Mouse (Mus musculus) stomach, embryonic 14.5 days (tissue): ENCODE data around the gene Dnm1. TPM values are rescaled to one million over a fixed set of nuclear protein-coding genes. Genes with fewer than 3 reads are reported as not detected.
"Not testable (repeated sequence)": the region's sequence is repeated elsewhere in the genome, so short reads cannot be mapped to it uniquely, and the experiment has no call there.

Experiments used
- ATAC-seq: fragments of 200-750 bp; cut with Nextera tagmentation; 2 replicates; pipeline ENCODE4 v1.8.0; 2017; ENCODE audit warnings: low read depth, moderate TSS enrichment; ENCODE audit not compliant: insufficient number of reproducible peaks, insufficient read depth, low FRiP score
- H3K27ac ChIP-seq: fragments of 300-500 bp; sonication (generic); 2 replicates; pipeline ENCODE4 v1.5.1; 2014; ENCODE audit warnings: mild to moderate bottlenecking, low read length, moderate library complexity, mixed read lengths
- H3K27me3 ChIP-seq: fragments of 300-500 bp; sonication (generic); 2 replicates; pipeline ENCODE4 v1.6.1; 2014; ENCODE audit warnings: low read length, control low read depth, mixed read lengths; ENCODE audit not compliant: control insufficient read depth, insufficient read depth
- H3K36me3 ChIP-seq: fragments of 300-500 bp; sonication (generic); 2 replicates; pipeline ENCODE4 v1.6.1; 2014; ENCODE audit warnings: mild to moderate bottlenecking, control low read depth, low read length, moderate library complexity, mixed read lengths; ENCODE audit not compliant: control insufficient read depth, insufficient read depth
- H3K4me1 ChIP-seq: fragments of 300-500 bp; sonication (generic); 2 replicates; pipeline ENCODE4 v1.6.1; 2014; ENCODE audit warnings: low read length, control low read depth, mixed read lengths; ENCODE audit not compliant: control insufficient read depth, insufficient read depth
- H3K4me2 ChIP-seq: fragments of 300-500 bp; sonication (generic); replicated peaks from 2 replicates; pipeline ENCODE4 v1.6.1; 2014; ENCODE audit warnings: low read depth, low read length, control low read depth
- H3K4me3 ChIP-seq: fragments of 300-500 bp; sonication (generic); 2 replicates; pipeline ENCODE4 v1.5.1; 2014; ENCODE audit warnings: low read depth, low read length, control low read depth
- H3K9ac ChIP-seq: fragments of 300-500 bp; sonication (generic); replicated peaks from 2 replicates; pipeline ENCODE4 v1.6.1; 2014; ENCODE audit warnings: low read depth, mild to moderate bottlenecking, control low read depth, low read length, moderate library complexity, mixed read lengths
- H3K9me3 ChIP-seq: fragments of 300-500 bp; sonication (generic); 2 replicates; pipeline ENCODE4 v1.6.1; 2016; ENCODE audit warnings: low read depth, low read length, control low read depth; ENCODE audit not compliant: control insufficient read depth
- WGBS: fragments of 180-500 bp; shearing (Covaris S2); extraction: QIAGEN DNeasy Blood & Tissue Kit; methylation state at CpG from one replicate; pipeline ENCODE4 v1.1.7; 2014; 5-methylcytosine and 5-hydroxymethylcytosine counted together
- polyA plus RNA-seq: library from polyadenylated mRNA; unstranded; fragments of >200 nt; fragmentation: Nextera tagmentation; extraction: Ambion mirVana; gene quantifications from 2 replicates; pipeline ENCODE4 v1.2.1, GENCODE M21; 2014

Dnm1 gene
- polyA plus RNA-seq, 1 experiment from 2014 or later, result 22.6 TPM

DNA sequence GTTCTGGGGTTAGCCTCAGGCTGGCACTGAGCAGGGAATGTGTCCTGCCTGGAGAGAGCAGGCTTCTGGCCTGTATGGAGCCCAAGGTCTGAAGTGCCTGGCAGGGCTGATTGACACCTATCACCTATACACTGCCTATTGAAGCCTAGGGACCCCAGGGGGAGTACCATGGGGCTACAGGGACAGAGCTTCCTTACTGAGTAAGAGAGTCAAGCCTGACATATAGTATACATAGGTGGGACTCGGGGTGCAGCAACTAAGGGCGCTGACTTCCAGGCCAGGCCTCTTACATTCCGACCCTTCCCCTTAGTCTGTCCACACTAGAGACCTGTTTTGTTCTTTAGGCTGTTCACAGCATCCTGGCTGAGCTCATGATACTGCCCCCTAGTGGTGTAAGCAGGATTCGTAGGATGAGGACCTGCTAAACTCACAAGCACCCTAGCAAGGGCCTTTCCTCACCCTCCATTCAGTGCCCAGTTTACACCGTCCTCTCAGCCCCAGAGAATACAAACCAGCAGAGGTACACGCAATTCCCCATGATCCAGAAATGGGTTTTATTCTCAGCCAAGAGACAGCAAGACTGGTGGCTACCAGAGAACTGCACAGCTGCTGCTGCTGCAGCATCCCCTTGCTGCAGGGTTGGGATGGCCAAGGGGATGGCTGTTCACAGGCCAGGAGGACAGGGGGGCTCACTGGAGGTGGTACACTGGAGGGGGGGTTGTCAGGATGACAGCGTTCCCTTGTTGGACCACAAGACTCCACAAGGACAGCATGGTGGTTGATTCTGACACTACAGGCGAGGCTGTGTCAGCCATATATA is 45.0 kb downstream of the Dnm1 start:
- WGBS, result 53% methylated on average over 8 of the region's 8 CpGs
- no peak overlapping the region for H3K27ac ChIP-seq
- H3K27me3 ChIP-seq, result no peaks in the 10 kb centered on the region
- peaks cover 59% of the 10 kb centered on the region for H3K36me3 ChIP-seq
- H3K9me3 ChIP-seq, result no peaks in the 10 kb centered on the region
- no peak overlapping the region for H3K4me2 ChIP-seq
- no peak overlapping the region for H3K9ac ChIP-seq
- no peak overlapping the region for H3K4me3 ChIP-seq
- no peak for ATAC-seq
- H3K4me1 ChIP-seq, result peaks cover 16% of the 10 kb centered on the region

DNA sequence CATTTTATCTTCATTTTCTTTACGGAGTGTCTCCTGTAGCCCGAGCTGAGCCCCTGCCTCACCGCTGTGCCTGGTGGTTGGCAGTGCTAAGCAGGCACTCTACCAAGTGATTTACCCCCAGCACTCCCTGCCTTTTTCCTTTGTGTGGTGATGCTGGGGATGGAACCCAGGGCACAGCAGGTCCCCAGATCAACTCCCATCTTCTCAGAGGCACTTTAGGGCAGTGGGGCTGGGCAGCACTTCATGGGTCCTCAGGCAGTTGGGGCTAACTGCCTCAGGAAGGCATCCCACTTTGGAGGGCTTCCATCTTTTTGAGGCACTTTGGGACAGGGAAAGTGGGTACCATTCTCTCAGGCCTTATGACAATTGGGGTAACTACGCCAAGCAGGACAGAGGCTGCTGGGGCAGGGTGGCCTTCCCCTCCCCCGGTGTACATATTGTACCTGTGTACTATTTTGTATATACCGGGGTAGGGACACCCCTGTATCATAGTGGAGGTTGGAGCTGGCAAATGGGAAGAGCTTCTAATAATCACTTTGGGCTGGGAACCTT is 45.8 kb downstream of the Dnm1 start:
- Histone ChIP-seq H3K4me2 (no peak overlapping the region), H3K9ac (no peak overlapping the region), H3K27me3 (no peaks in the 10 kb centered on the region), H3K36me3 (peaks cover 67% of the 10 kb centered on the region), H3K4me3 (no peak overlapping the region), H3K9me3 (no peaks in the 10 kb centered on the region), H3K27ac (no peak overlapping the region), H3K4me1 (peaks cover 16% of the 10 kb centered on the region)
- no peak for ATAC-seq
- 78% methylated on average over 6 of the region's 6 CpGs for WGBS

DNA sequence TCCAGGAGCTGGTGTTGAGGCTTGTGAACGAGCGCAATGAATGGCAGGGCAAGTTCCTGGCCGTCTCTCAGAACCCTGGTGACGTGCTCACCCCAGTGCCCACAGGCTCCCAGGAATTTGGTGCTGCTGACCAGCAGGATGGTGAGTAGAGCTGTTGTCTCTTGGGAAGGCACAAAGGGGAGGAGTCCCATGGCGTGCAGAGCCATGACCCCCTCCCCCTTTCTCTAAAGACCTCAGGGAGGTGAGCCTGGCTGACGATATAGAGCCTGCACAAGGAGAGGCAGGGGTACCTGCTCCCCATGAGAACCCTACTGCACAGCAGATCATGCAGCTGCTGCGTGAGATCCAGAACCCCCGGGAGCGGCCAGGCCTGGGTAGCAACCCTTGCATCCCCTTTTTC is 47.0 kb downstream of the Dnm1 start:
- 86% methylated on average over 8 of the region's 9 CpGs for WGBS
- peaks cover 75% of the 10 kb centered on the region for H3K36me3 ChIP-seq
- no peak for ATAC-seq

DNA sequence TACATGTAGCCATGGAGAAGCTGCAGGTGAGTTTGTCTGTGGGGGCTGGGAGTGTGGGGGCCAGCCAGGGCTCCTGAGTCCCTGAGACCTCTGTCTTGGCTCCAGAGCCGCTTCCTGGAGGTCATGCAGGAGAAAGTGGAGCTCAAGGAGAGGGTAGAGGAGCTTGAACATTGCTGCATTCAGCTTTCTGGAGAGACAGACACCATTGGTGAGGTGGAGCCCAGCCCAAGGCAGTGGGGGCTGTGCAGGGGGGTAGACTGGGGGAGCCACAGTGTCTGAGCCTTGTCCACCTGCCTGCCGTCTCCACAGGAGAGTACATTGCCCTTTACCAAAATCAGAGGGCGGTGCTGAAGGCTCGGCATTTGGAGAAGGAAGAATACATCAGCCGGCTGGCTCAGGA is 47.5 kb downstream of the Dnm1 start:
- no peaks in the 10 kb centered on the region for H3K9me3 ChIP-seq
- no peak overlapping the region for H3K4me3 ChIP-seq
- ATAC-seq, result no peak
- no peak overlapping the region for H3K27ac ChIP-seq
- H3K27me3 ChIP-seq, result no peaks in the 10 kb centered on the region
- no peak overlapping the region for H3K4me2 ChIP-seq
- H3K9ac ChIP-seq, result no peak overlapping the region
- 84% methylated on average over 5 of the region's 5 CpGs for WGBS
- peaks cover 4% of the 10 kb centered on the region; the same call in 1 of the 2 replicates for H3K4me1 ChIP-seq
- peaks cover 80% of the 10 kb centered on the region for H3K36me3 ChIP-seq

More for the DNA sequence above, 47.0 kb downstream of the Dnm1 start:
- no peak overlapping the region for H3K4me2 ChIP-seq
- H3K4me3 ChIP-seq, result no peak overlapping the region
- H3K27me3 ChIP-seq, result no peaks in the 10 kb centered on the region
- no peak overlapping the region for H3K27ac ChIP-seq
- H3K4me1 ChIP-seq, result peaks cover 7% of the 10 kb centered on the region
- no peaks in the 10 kb centered on the region for H3K9me3 ChIP-seq
- H3K9ac ChIP-seq, result no peak overlapping the region

DNA sequence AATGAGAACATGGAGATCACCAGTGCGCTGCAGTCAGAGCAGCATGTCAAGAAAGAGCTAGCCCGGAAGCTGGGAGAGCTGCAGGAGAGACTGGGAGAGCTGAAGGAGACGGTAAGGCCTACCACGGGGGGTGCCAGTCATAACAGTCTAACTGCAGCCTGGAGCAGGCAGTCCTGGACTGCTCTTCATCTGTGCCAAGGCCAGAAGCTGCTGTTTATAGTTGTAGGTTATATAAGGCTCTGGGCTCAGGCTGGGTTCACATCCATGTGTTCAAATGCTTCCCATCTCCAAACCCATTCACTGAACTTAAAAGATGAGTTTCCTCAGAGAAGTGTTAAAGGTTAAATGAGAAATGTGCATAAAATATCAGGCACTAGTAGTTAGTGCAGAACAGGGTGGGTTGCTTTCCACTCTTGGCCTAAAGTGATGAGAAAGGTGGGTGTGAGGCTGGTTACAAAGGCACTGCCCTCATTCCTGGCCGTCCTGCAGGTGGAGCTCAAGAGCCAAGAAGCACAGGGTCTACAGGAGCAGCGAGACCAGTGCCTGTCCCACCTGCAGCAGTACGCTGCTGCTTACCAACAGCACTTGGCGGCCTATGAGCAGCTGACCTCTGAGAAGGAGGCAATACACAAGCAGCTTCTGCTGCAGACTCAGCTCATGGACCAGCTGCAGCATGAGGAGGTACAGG is 48.8 kb downstream of the Dnm1 start:
- Histone ChIP-seq H3K9me3 (no peaks in the 10 kb centered on the region), H3K4me2 (no peak overlapping the region), H3K4me1 (no peaks in the 10 kb centered on the region), H3K36me3 (peaks cover 81% of the 10 kb centered on the region), H3K9ac (no peak overlapping the region), H3K27ac (no peak overlapping the region), H3K27me3 (no peaks in the 10 kb centered on the region), H3K4me3 (no peak overlapping the region)
- WGBS, result 60% methylated on average over 8 of the region's 8 CpGs
- ATAC-seq, result 0 out of 2 replicates have a peak, but pooled peaks have one; percentile 28

DNA sequence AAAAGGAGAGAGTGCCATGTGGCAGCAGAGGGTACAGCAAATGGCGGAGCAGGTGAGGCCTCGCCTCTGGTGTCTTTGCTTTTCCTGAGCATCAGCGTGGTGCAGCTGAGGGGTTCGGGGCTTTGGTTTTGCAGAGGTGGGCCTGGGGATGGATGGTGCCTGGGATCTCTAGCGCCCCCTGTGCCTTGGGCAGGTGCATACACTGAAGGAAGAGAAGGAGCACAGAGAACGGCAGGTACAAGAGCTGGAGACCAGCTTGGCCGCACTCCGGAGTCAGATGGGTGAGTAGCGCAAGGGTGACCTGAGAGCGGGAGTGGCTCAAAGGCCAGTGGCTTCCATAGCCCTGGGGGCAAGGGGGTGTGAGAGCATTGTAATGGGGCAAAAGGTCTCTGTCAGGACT is 50.2 kb downstream of the Dnm1 start:
- no peaks in the 10 kb centered on the region for H3K4me1 ChIP-seq
- no peak overlapping the region for H3K4me3 ChIP-seq
- H3K27ac ChIP-seq, result no peak overlapping the region
- no peak overlapping the region for H3K9ac ChIP-seq
- H3K9me3 ChIP-seq, result no peaks in the 10 kb centered on the region
- no peak for ATAC-seq
- H3K36me3 ChIP-seq, result peaks cover 82% of the 10 kb centered on the region
- 88% methylated on average over 10 of the region's 10 CpGs for WGBS
- no peak overlapping the region for H3K4me2 ChIP-seq
- no peaks in the 10 kb centered on the region for H3K27me3 ChIP-seq

DNA sequence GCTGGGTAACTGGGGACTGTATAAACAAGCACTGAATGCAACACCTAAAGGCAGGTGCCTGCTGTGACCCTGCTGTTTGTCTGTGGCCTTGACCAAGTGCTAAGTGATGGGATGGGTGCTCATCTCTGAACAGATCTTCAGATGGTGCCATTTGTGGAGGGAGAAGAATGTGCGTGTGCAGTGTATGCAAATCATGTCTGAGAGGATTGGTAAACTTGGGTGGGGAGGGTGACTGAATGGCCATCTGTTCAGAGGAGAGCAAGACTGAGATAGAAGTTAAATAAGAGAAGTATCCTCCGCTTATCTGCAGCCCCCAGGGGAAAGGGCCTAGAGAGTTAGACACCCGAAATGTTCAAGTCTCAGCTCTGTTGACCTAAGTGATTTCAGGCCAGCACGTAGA is 53.7 kb downstream of the Dnm1 start:
- WGBS, result 91% methylated on average over 4 of the region's 4 CpGs
- no peaks in the 10 kb centered on the region for H3K4me1 ChIP-seq
- H3K4me3 ChIP-seq, result no peak overlapping the region
- no peak overlapping the region for H3K27ac ChIP-seq
- ATAC-seq, result no peak
- no peak overlapping the region for H3K9ac ChIP-seq
- H3K27me3 ChIP-seq, result no peaks in the 10 kb centered on the region
- no peaks in the 10 kb centered on the region for H3K9me3 ChIP-seq
- peaks cover 71% of the 10 kb centered on the region for H3K36me3 ChIP-seq
- H3K4me2 ChIP-seq, result no peak overlapping the region

DNA sequence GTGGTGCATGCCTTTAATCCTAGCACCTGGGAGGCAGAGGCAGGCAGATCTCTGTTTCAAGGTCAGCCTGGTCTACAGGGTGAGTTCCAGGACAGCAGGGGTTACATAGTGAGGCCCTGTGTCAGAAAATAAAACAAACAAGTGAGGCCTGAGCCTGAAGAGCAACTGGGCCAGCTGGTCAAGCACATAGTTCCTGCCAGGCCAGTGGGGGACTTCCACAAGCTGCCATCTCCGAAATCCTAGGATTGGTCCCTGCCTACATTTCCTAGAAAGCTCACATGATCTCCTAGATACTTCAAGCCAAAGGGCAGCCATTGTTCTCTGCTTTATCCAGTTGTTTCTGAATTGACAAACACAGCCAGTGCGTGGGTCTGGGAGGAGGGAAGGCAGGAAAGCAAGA is 57.3 kb downstream of the Dnm1 start:
- not testable (repeated sequence) for H3K4me3 ChIP-seq, H3K27me3 ChIP-seq, H3K27ac ChIP-seq, H3K9ac ChIP-seq, H3K4me2 ChIP-seq, H3K9me3 ChIP-seq, ATAC-seq, H3K4me1 ChIP-seq
- 85% methylated on average over 2 of the region's 2 CpGs for WGBS
- H3K36me3 ChIP-seq, result peaks cover 54% of the 10 kb centered on the region
